ENCODE assay signal across 18 mouse cellular contexts in genomic region chr9:114533848-114534247, GRCm38 (mm10). TPM values are rescaled to one million over a fixed set of nuclear protein-coding genes. Genes with fewer than 3 reads are reported as not detected.
DNase-seq lines count a peak whose midpoint lies in the region; ATAC-seq and TF ChIP-seq lines count a peak whose summit lies in the region.
"Had no signal": no experiment of that assay in that cellular context is flagged by ENCODE, and none has a peak within 500 bp of the region (broad histone marks: within the 10 kb centered on the region; RNA-seq: fewer than 3 reads in every experiment).

No protein-coding gene starts in this region.

- H3K9ac ChIP-seq in liver, embryonic 12.5 days: no peak overlapping the region
- H3K9ac ChIP-seq in liver, postnatal 0 days (replicated peaks): no peak overlapping the region
- no peak overlapping the region for H3K9ac ChIP-seq in embryonic facial prominence, embryonic 12.5 days
- H3K9ac ChIP-seq: liver, embryonic 15.5 days had no signal

- H3K36me3 ChIP-seq in liver, embryonic 12.5 days: no peaks in the 10 kb centered on the region
- H3K36me3 ChIP-seq in liver, postnatal 0 days (replicated peaks; ENCODE audit: insufficient read depth, low read length): no peaks in the 10 kb centered on the region
- H3K36me3 ChIP-seq in embryonic facial prominence, embryonic 12.5 days: no peaks in the 10 kb centered on the region
- H3K36me3 ChIP-seq: G1E; liver, embryonic 15.5 days had no signal

- TF ChIP-seq CTCF in liver, postnatal 0 days (IDR thresholded peaks at IDR 0.05; ENCODE audit: low read depth): no peak

- no peak overlapping the region for H3K27ac ChIP-seq in liver, embryonic 12.5 days
- no peak overlapping the region for H3K27ac ChIP-seq in liver, postnatal 0 days (ENCODE audit: low read depth)
- no peak overlapping the region for H3K27ac ChIP-seq in embryonic facial prominence, embryonic 12.5 days
- H3K27ac ChIP-seq: liver, embryonic 15.5 days had no signal

- H3K4me2 ChIP-seq in liver, embryonic 12.5 days: no peak overlapping the region
- no peak overlapping the region for H3K4me2 ChIP-seq in liver, postnatal 0 days (ENCODE audit: low read depth, low read length)
- H3K4me2 ChIP-seq in embryonic facial prominence, embryonic 12.5 days (replicated peaks): no peak overlapping the region
- H3K4me2 ChIP-seq: liver, embryonic 15.5 days had no signal

- peaks cover 42% of the 10 kb centered on the region for H3K4me1 ChIP-seq in liver, embryonic 12.5 days
- peaks cover 3% of the 10 kb centered on the region for H3K4me1 ChIP-seq in liver, postnatal 0 days (ENCODE audit: insufficient read depth)
- peaks cover 24% of the 10 kb centered on the region for H3K4me1 ChIP-seq in embryonic facial prominence, embryonic 12.5 days

- ATAC-seq in liver, embryonic 12.5 days: peak; percentile 57
- ATAC-seq in liver, postnatal 0 days: no peak
- 0 out of 2 replicates have a peak, but pooled peaks have one; percentile 57 for ATAC-seq in embryonic facial prominence, embryonic 12.5 days (ENCODE audit: insufficient number of reproducible peaks, insufficient read depth, low FRiP score, low TSS enrichment)
- ATAC-seq in megakaryocyte progenitor cell, adult 5-6 weeks (replicated peaks; ENCODE audit: poor library complexity): peak; percentile 83

- DNase-seq in liver, postnatal 0 days: no peak
- peak; percentile 18 for DNase-seq in NIH3T3 (ENCODE audit: low read depth)
- DNase-seq in right cerebral cortex, adult 18-20 months: no peak
- no peak for DNase-seq in layer of hippocampus, adult 18-20 months (ENCODE audit: low spot score in 2 of 2)
- DNase-seq: cerebellum, postnatal 10 days; gastrocnemius, postnatal 36 days; kidney, adult 8-10 months; right cerebral cortex, postnatal 14 days had no signal

- H3K4me3 ChIP-seq in liver, embryonic 12.5 days: no peak overlapping the region
- no peak overlapping the region for H3K4me3 ChIP-seq in liver, postnatal 0 days (ENCODE audit: low read depth, low read length)
- H3K4me3 ChIP-seq in embryonic facial prominence, embryonic 12.5 days: no peak overlapping the region
- H3K4me3 ChIP-seq: liver, embryonic 15.5 days had no signal

- 58% methylated on average over 4 of the region's 4 CpGs for WGBS in liver, embryonic 12.5 days (ENCODE audit: insufficient replicate concordance)
- 55% methylated on average over 4 of the region's 4 CpGs for WGBS in liver, postnatal 0 days (ENCODE audit: insufficient replicate concordance)
- WGBS in embryonic facial prominence, embryonic 12.5 days: 66% methylated on average over 4 of the region's 4 CpGs

- H3K27me3 ChIP-seq in liver, embryonic 12.5 days (replicated peaks): no peaks in the 10 kb centered on the region
- H3K27me3 ChIP-seq in liver, postnatal 0 days (ENCODE audit: insufficient read depth, low read length): no peaks in the 10 kb centered on the region
- no peaks in the 10 kb centered on the region for H3K27me3 ChIP-seq in embryonic facial prominence, embryonic 12.5 days
- H3K27me3 ChIP-seq: liver, embryonic 15.5 days had no signal

- TF ChIP-seq EP300 in liver, postnatal 0 days (IDR thresholded peaks at IDR 0.05; ENCODE audit: low read depth): no peak

- H3K9me3 ChIP-seq in liver, embryonic 12.5 days (replicated peaks): no peaks in the 10 kb centered on the region
- H3K9me3 ChIP-seq in liver, postnatal 0 days (ENCODE audit: low read length): no peaks in the 10 kb centered on the region
- no peaks in the 10 kb centered on the region for H3K9me3 ChIP-seq in embryonic facial prominence, embryonic 12.5 days
- H3K9me3 ChIP-seq: G1E; liver, embryonic 15.5 days had no signal

RNA-seq across cellular contexts. Expression of gene C130032M10Rik, which starts 18.4 kb away (rescaled TPM):
- 0.18 and 0.22 TPM in 2 replicates for polyA plus RNA-seq in liver, embryonic 12.5 days (2016; fragmentation: Nextera tagmentation; extraction: Ambion mirVana)
- not detected in 2 replicates for polyA plus RNA-seq in liver, postnatal 0 days (2015; fragmentation: Nextera tagmentation; extraction: Ambion mirVana)
- polyA plus RNA-seq in embryonic facial prominence, embryonic 12.5 days (2016; fragmentation: Nextera tagmentation; extraction: Ambion mirVana): 0.43 and 0.60 TPM in 2 replicates
- not detected in 2 replicates for total RNA-seq in megakaryocyte progenitor cell, adult 5-6 weeks (2015)
- not detected in 2 replicates for total RNA-seq in megakaryocyte progenitor cell, adult 5-6 weeks (2017)
- total RNA-seq in layer of hippocampus, adult 18-20 months (2021): not detected
- total RNA-seq: G1E; gastrocnemius, postnatal 36 days; hematopoietic stem cell, adult 5-6 weeks; layer of hippocampus, postnatal 25 days; midbrain, postnatal 0 days had no signal
- polyA plus RNA-seq: G1E; liver, embryonic 15.5 days; midbrain, postnatal 0 days; neural tube, embryonic 14.5 days; testis, adult 2 months had no signal

RNA-seq across cellular contexts. Expression of gene Ccr4, which starts 29.1 kb away (rescaled TPM):
- not detected in 2 replicates for polyA plus RNA-seq in liver, embryonic 12.5 days (2016; fragmentation: Nextera tagmentation; extraction: Ambion mirVana)
- polyA plus RNA-seq in liver, postnatal 0 days (2015; fragmentation: Nextera tagmentation; extraction: Ambion mirVana): not detected in 2 replicates
- not detected in 2 replicates for polyA plus RNA-seq in embryonic facial prominence, embryonic 12.5 days (2016; fragmentation: Nextera tagmentation; extraction: Ambion mirVana)
- total RNA-seq in megakaryocyte progenitor cell, adult 5-6 weeks (2015): not detected in 2 replicates
- not detected in 2 replicates for total RNA-seq in megakaryocyte progenitor cell, adult 5-6 weeks (2017)
- total RNA-seq in layer of hippocampus, adult 18-20 months (2021): not detected
- total RNA-seq: G1E; gastrocnemius, postnatal 36 days; hematopoietic stem cell, adult 5-6 weeks; layer of hippocampus, postnatal 25 days; midbrain, postnatal 0 days had no signal
- polyA plus RNA-seq: G1E; liver, embryonic 15.5 days; midbrain, postnatal 0 days; neural tube, embryonic 14.5 days had no signal

RNA-seq across cellular contexts. Expression of gene Trim71, which starts 30.3 kb away (rescaled TPM):
- 1.7 and 2.0 TPM in 2 replicates for polyA plus RNA-seq in liver, embryonic 12.5 days (2016; fragmentation: Nextera tagmentation; extraction: Ambion mirVana)
- polyA plus RNA-seq in liver, postnatal 0 days (2015; fragmentation: Nextera tagmentation; extraction: Ambion mirVana): 0.05 and 0.06 TPM in 2 replicates
- polyA plus RNA-seq in embryonic facial prominence, embryonic 12.5 days (2016; fragmentation: Nextera tagmentation; extraction: Ambion mirVana): 0.95 and 1.1 TPM in 2 replicates
- total RNA-seq in megakaryocyte progenitor cell, adult 5-6 weeks (2015): 0.02 TPM in 1 of 2 replicates, not detected in the other
- not detected in 2 replicates for total RNA-seq in megakaryocyte progenitor cell, adult 5-6 weeks (2017)
- total RNA-seq in layer of hippocampus, adult 18-20 months (2021): 1 to 10 TPM; 1.2 to 2.0 TPM
- total RNA-seq: gastrocnemius, postnatal 36 days; hematopoietic stem cell, adult 5-6 weeks had no signal
- polyA plus RNA-seq: G1E had no signal
